Mouse (Mus musculus) heart, adult 2 months (tissue): ENCODE measurements at regions not wholly inside any gene's neighbourhood (a gene's known extent, or its start where the extent isn't known, plus 50 kb on each side); places are given as distances from the start of the nearest gene placed in this dataset.

Experiments
- CTCF ChIP-seq: fragments of 200-600 bp; IDR thresholded peaks from 2 replicates; pipeline ENCODE4 v1.8.1; 2022; ENCODE audit warnings: antibody characterized with exemption, mild to moderate bottlenecking, moderate library complexity
- EP300 ChIP-seq: fragments of 200-500 bp; IDR thresholded peaks from 2 replicates; pipeline ENCODE4 v1.6.1; 2011; ENCODE audit warnings: low read depth, low read length, control low read depth; ENCODE audit not compliant: insufficient read depth
- POLR2A ChIP-seq: fragments of 200-500 bp; IDR thresholded peaks from 2 replicates; pipeline ENCODE4 v1.6.1; 2011; ENCODE audit warnings: mild to moderate bottlenecking, low read depth, low read length, control low read depth; ENCODE audit not compliant: insufficient read depth

DNA sequence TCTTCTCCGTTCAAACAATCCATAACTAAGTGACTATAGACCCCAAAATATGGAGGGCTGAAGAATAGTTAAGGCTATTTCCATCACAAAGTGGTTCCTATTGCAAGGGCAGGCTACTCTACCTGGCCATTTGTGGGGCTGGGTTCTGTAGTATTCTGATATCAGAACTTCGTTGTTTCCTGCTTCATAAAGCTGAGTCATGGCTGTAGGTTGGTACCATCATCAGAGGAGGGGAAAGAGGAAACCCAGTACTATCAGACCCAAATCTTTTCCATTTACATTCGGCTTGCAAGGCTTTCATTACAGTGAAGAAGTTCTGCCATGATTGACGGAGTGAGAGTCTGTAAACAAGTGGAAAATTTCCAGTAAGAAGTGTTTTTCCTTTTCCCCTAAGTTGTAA lies 284.6 kb downstream of the Rapgef2 start:
- TF ChIP-seq POLR2A (no peak), CTCF (no peak), EP300 (no peak)
